Mouse (Mus musculus): Measurements from ENCODE around the gene Cacna1f. TPM values are rescaled to one million over a fixed set of nuclear protein-coding genes. Genes with fewer than 3 reads are reported as not detected.

Gene Cacna1f
- polyA plus RNA-seq, 1 experiment from 2014 or later: 0.04 TPM

DNA sequence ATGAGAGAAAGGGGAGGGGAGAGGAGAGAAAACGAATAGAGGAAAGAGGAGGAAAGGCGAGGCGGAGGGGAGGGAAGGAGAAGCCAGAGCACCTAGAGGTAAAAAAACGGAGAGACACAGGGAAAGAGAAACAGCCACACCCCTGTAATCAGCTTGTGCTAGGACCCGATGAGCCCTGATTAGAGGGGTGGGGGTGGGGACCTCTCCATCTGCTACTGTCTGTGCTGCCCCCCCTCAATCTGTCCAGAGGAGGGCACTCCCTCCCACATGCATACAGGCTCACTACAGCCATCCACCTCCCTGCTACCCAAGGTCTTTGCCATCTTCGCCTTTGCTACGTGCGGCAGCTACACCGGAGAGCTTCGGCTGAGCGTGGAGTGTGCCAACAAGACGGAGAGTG is 33.9 kb downstream of the Cacna1f start:
- no peak for TF ChIP-seq CTCF (IDR thresholded peaks at IDR 0.05; ENCODE audit: low read depth)
- no peaks in the 10 kb centered on the region for H3K4me1 ChIP-seq (replicated peaks; ENCODE audit: insufficient read depth, low read length)
- H3K27ac ChIP-seq: no peak overlapping the region
- ATAC-seq (replicated peaks; ENCODE audit: low FRiP score, low read depth) (no peak), DNase-seq (ENCODE audit: low spot score) (no peak)
- H3K4me3 ChIP-seq (replicated peaks; ENCODE audit: low read depth, low read length): no peak overlapping the region
- no peaks in the 10 kb centered on the region for H3K36me3 ChIP-seq (ENCODE audit: insufficient read depth, low read length)
- no peak overlapping the region for H3K4me2 ChIP-seq (ENCODE audit: low read length)
- no peaks in the 10 kb centered on the region for H3K27me3 ChIP-seq (ENCODE audit: insufficient read depth, low read length)
- H3K9ac ChIP-seq (ENCODE audit: low read depth, low read length): no peak overlapping the region
- no peaks in the 10 kb centered on the region for H3K9me3 ChIP-seq (replicated peaks; ENCODE audit: low read length)
- 52% methylated on average over 12 of the region's 12 CpGs for WGBS

DNA sequence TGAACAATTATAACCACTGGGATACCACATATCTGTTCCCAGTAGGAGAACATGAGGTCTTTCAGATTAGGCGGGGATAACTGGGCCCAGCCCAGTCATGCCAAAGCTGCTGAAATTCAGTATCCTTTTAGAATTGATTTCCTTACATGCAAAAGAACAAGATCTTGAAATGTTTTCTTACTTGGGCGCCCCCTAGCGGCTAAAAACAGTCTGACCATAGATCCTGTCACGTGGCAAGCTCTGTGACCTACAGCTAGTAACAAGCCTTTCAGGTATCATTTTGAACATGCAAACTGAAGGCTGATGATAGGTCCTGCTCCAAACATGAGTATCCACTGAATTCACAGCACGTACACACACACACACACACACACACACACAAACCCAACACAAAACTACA is 38.5 kb downstream of the Cacna1f start:
- Histone ChIP-seq H3K9me3 (replicated peaks; ENCODE audit: low read length) (no peaks in the 10 kb centered on the region), H3K27ac (no peak overlapping the region), H3K4me2 (ENCODE audit: low read length) (no peak overlapping the region), H3K9ac (ENCODE audit: low read depth, low read length) (no peak overlapping the region), H3K27me3 (ENCODE audit: insufficient read depth, low read length) (no peaks in the 10 kb centered on the region), H3K4me1 (replicated peaks; ENCODE audit: insufficient read depth, low read length) (no peaks in the 10 kb centered on the region), H3K4me3 (replicated peaks; ENCODE audit: low read depth, low read length) (no peak overlapping the region), H3K36me3 (ENCODE audit: insufficient read depth, low read length) (no peaks in the 10 kb centered on the region)
- DNase-seq (ENCODE audit: low spot score) (peak; percentile 77), ATAC-seq (replicated peaks; ENCODE audit: low FRiP score, low read depth) (no peak)
- peak; percentile 75 for TF ChIP-seq CTCF (IDR thresholded peaks at IDR 0.05; ENCODE audit: low read depth)
- WGBS: 15% methylated on average over 5 of the region's 5 CpGs

DNA sequence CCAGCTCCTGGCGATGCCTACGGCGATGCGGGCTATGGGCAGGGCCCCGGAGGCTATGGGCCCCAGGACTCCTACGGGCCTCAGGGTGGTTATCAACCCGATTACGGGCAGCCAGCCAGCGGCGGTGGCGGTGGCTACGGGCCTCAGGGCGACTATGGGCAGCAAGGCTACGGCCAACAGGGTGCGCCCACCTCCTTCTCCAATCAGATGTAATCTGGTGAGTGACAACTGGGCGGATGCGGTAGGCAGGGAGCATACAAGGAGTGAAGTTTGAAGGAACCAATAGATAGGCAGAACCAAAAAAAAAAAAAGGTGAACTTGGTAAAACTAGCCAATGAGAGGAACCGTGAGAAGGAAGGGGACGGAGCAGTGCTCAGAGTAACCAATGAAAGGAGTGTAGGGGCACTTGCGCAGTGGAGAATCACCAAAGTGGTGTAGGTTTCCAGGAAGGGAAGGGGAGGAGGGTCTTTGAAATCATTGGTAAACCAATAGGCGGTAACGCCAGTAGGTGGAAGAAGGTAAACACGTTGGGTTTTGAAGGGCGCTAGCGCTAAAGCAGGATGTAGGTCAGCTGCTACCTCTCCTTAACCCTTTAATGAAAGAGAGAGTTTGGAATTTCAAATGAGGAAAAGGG is 41.9 kb downstream of the Cacna1f start:
- peak; percentile 45; the same call in 1 of the 2 replicates for TF ChIP-seq CTCF (IDR thresholded peaks at IDR 0.05; ENCODE audit: low read depth)
- peak overlapping the region; percentile 68 for H3K9ac ChIP-seq (ENCODE audit: low read depth, low read length)
- peak overlapping the region; percentile 63 for H3K4me2 ChIP-seq (ENCODE audit: low read length)
- H3K4me1 ChIP-seq (replicated peaks; ENCODE audit: insufficient read depth, low read length): no peaks in the 10 kb centered on the region
- H3K36me3 ChIP-seq (ENCODE audit: insufficient read depth, low read length): no peaks in the 10 kb centered on the region
- WGBS: 24% methylated on average over 25 of the region's 25 CpGs
- H3K4me3 ChIP-seq (replicated peaks; ENCODE audit: low read depth, low read length): peak overlapping the region; percentile 44
- H3K27ac ChIP-seq: peak overlapping the region; percentile 74
- ATAC-seq (replicated peaks; ENCODE audit: low FRiP score, low read depth): peak; percentile 97
- no peaks in the 10 kb centered on the region for H3K27me3 ChIP-seq (ENCODE audit: insufficient read depth, low read length)
- peak; percentile 98 for DNase-seq (ENCODE audit: low spot score)
- no peaks in the 10 kb centered on the region for H3K9me3 ChIP-seq (replicated peaks; ENCODE audit: low read length)

DNA sequence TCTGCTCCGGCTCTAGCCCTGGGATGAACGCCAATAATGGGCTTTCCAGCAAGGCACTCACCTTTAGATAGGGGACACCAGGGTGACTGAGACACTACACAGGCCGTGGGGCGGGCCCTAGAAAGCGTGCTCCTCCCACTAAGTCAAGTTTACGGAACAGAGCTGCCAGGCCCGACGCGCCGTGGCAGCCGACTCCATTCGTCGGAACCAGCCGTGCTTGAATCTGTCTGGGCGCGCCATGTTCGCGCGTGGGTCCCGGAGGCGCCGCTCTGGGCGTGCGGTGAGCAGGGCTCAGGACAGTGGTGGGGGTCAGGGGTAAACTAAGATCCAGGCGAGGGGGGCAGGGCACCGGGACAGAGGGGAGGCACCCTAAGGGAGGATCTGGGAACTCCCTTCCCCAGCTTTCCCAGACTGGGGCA is 50.3 kb downstream of the Cacna1f start, which contains the start of gene Prickle3:
Prickle3 (plus strand) TSS at position 40 of the 419 bp plus-strand sequence.
- Histone ChIP-seq H3K4me2 (ENCODE audit: low read length) (peak within 1 kb of the TSS; percentile 50), H3K4me3 (replicated peaks; ENCODE audit: low read depth, low read length) (peak within 1 kb of the TSS; percentile 49), H3K9ac (ENCODE audit: low read depth, low read length) (peak within 1 kb of the TSS; percentile 69), H3K27ac (peak within 1 kb of the TSS; percentile 83), H3K4me1 (replicated peaks; ENCODE audit: insufficient read depth, low read length) (0 out of 2 replicates have a peak, but pooled peaks cover 4% of the 10 kb centered on the region), H3K27me3 (ENCODE audit: insufficient read depth, low read length) (no peaks in the 10 kb centered on the region), H3K9me3 (replicated peaks; ENCODE audit: low read length) (no peaks in the 10 kb centered on the region), H3K36me3 (ENCODE audit: insufficient read depth, low read length) (no peaks in the 10 kb centered on the region)
- no peak for TF ChIP-seq CTCF (IDR thresholded peaks at IDR 0.05; ENCODE audit: low read depth)
- DNase-seq (ENCODE audit: low spot score) (peak; percentile 54), ATAC-seq (replicated peaks; ENCODE audit: low FRiP score, low read depth) (peak; percentile 58)
- 24% methylated on average over 26 of the region's 26 CpGs for WGBS

DNA sequence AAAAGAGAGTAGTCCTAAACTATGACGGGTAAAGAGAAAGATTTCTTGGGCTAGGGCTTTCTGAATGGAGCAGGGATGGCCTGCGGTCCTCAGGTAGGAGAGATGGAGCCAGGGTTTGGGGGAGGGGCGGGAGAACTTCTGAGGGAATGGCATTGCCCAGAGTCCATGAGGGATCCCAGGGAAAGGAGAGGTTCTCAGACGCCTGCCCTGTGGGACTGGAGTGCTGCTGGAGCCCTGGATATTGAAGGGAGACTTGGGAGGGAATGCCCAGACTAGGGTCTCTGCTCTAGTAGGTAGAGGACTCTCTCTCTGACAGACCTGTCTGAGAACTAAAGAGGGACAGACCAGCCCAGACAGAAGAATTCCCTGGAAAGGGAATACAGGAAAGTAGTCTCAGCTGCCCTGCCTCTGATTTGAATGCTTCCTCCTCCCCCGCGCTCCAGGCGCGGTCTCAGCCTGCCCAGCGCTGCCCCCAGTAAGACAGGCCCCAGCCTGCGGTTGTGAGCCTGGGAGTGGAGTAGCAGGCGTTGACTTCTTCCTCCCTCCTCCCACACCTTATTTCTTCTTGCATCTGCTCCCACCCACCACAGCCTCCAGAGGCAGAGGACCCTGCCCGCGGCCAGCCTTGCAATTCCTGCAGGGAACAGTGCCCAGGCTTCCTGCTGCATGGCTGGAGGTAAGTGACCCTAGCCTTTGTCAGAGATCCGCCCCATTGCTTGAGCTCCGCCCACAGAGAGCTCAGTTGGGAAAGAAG is 51.3 kb downstream of the Cacna1f start:
- H3K9ac ChIP-seq (ENCODE audit: low read depth, low read length): peak overlapping the region; percentile 69; the same call in 1 of the 2 replicates
- DNase-seq (ENCODE audit: low spot score) (peak; percentile 64), ATAC-seq (replicated peaks; ENCODE audit: low FRiP score, low read depth) (peak; percentile 89)
- 32% methylated on average over 15 of the region's 15 CpGs for WGBS
- peak overlapping the region; percentile 50 for H3K4me2 ChIP-seq (ENCODE audit: low read length)
- H3K27me3 ChIP-seq (ENCODE audit: insufficient read depth, low read length): no peaks in the 10 kb centered on the region
- H3K27ac ChIP-seq: peak overlapping the region; percentile 83
- no peak for TF ChIP-seq CTCF (IDR thresholded peaks at IDR 0.05; ENCODE audit: low read depth)
- peak overlapping the region; percentile 49 for H3K4me3 ChIP-seq (replicated peaks; ENCODE audit: low read depth, low read length)
- no peaks in the 10 kb centered on the region for H3K36me3 ChIP-seq (ENCODE audit: insufficient read depth, low read length)
- 0 out of 2 replicates have a peak, but pooled peaks cover 4% of the 10 kb centered on the region for H3K4me1 ChIP-seq (replicated peaks; ENCODE audit: insufficient read depth, low read length)
- no peaks in the 10 kb centered on the region for H3K9me3 ChIP-seq (replicated peaks; ENCODE audit: low read length)

DNA sequence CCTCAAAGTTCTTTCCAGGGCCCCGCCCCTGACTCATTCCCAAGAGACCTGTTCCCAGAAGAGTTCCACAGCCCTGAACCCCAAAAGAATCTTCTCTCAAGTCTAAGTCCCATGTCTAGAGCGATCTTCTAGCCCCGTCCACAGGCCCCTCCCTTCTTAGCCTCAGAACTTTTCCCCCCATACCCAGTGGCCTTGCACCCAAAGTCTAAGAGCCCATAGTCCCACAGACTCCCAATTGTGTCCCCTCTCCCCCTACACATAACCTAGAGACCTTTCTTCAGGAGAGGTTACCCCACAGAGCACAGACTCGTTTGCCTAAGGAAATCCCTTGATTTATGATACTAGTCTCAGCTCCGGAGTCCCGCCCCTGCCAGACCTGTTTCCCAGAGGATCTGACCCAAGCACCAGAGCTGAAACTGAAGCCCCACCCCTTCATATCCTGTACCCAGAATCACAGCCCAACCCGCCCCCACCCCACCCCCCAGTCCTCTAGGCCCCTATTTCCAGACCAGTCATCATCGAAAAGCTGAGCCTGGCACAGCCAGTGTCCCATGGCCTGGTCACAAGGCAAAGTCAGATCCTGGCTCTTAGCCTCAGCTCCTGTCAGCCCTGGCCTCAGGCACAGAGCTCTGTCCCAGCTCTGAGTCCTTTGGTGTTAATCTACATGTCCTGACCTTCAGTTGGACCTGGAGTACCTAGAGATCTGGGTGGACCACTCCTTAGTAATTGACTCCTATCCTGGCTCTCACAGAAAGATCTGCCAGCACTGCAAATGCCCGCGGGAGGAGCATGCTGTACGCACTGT is 52.1 kb downstream of the Cacna1f start:
- no peak for TF ChIP-seq CTCF (IDR thresholded peaks at IDR 0.05; ENCODE audit: low read depth)
- H3K4me1 ChIP-seq (replicated peaks; ENCODE audit: insufficient read depth, low read length): 0 out of 2 replicates have a peak, but pooled peaks cover 4% of the 10 kb centered on the region
- H3K9me3 ChIP-seq (replicated peaks; ENCODE audit: low read length): no peaks in the 10 kb centered on the region
- ATAC-seq (replicated peaks; ENCODE audit: low FRiP score, low read depth) (peak; percentile 69), DNase-seq (ENCODE audit: low spot score) (peak; percentile 61)
- peak overlapping the region; percentile 50 for H3K4me2 ChIP-seq (ENCODE audit: low read length)
- H3K36me3 ChIP-seq (ENCODE audit: insufficient read depth, low read length): no peaks in the 10 kb centered on the region
- WGBS: 44% methylated on average over 11 of the region's 11 CpGs
- no peaks in the 10 kb centered on the region for H3K27me3 ChIP-seq (ENCODE audit: insufficient read depth, low read length)
- H3K9ac ChIP-seq (ENCODE audit: low read depth, low read length): no peak overlapping the region
- H3K4me3 ChIP-seq (replicated peaks; ENCODE audit: low read depth, low read length): peak overlapping the region; percentile 49; the same call in 1 of the 2 replicates
- H3K27ac ChIP-seq: peak overlapping the region; percentile 83
